Mouse (Mus musculus) liver, embryonic 15.5 days (tissue): ENCODE results near the gene Cidec. TPM values are rescaled to one million over a fixed set of nuclear protein-coding genes. Genes with fewer than 3 reads are reported as not detected.

Experiments
- ATAC-seq: fragments of 200-750 bp; cut with Nextera tagmentation; 2 replicates; pipeline ENCODE4 v1.8.0; 2017; ENCODE audit warnings: moderate number of reproducible peaks, mild to moderate bottlenecking, moderate library complexity; ENCODE audit not compliant: insufficient read depth
- H3K27ac ChIP-seq: fragments of 300-500 bp; sonication (generic); replicated peaks from 2 replicates; pipeline ENCODE4 v1.5.1; 2015; ENCODE audit warnings: mild to moderate bottlenecking, inconsistent platforms
- H3K27me3 ChIP-seq: fragments of 300-500 bp; sonication (generic); 2 replicates; pipeline ENCODE4 v1.6.1; 2015; ENCODE audit warnings: mild to moderate bottlenecking, inconsistent platforms
- H3K36me3 ChIP-seq: fragments of 300-500 bp; sonication (generic); replicated peaks from 2 replicates; pipeline ENCODE4 v1.6.1; 2015; ENCODE audit warnings: moderate library complexity, mild to moderate bottlenecking, inconsistent platforms
- H3K4me1 ChIP-seq: fragments of 300-500 bp; sonication (generic); replicated peaks from 2 replicates; pipeline ENCODE4 v1.6.1; 2015; ENCODE audit warnings: inconsistent platforms
- H3K4me2 ChIP-seq: fragments of 300-500 bp; sonication (generic); 2 replicates; pipeline ENCODE4 v1.6.1; 2015; ENCODE audit warnings: moderate library complexity, mild to moderate bottlenecking, inconsistent platforms
- H3K4me3 ChIP-seq: fragments of 300-500 bp; sonication (generic); replicated peaks from 2 replicates; pipeline ENCODE4 v1.5.1; 2015; ENCODE audit warnings: mild to moderate bottlenecking, inconsistent platforms
- H3K9ac ChIP-seq: fragments of 300-500 bp; sonication (generic); 2 replicates; pipeline ENCODE4 v1.6.1; 2015; ENCODE audit warnings: moderate library complexity, mild to moderate bottlenecking, inconsistent platforms
- H3K9me3 ChIP-seq: fragments of 300-500 bp; sonication (generic); replicated peaks from 2 replicates; pipeline ENCODE4 v1.6.1; 2016; ENCODE audit warnings: inconsistent platforms
- WGBS: fragments of 180-500 bp; shearing (Covaris S2); methylation state at CpG from one replicate; pipeline ENCODE4 v1.1.7; 2015; ENCODE audit warnings: mixed read lengths; ENCODE audit not compliant: insufficient replicate concordance; 5-methylcytosine and 5-hydroxymethylcytosine counted together
- microRNA-seq: library from miRNA; unstranded; fragments of <30 nt; microRNA quantifications from one replicate; pipeline ENCODE4, GENCODE M21; 2016
- polyA plus RNA-seq: library from polyadenylated mRNA; unstranded; fragments of >200 nt; fragmentation: Nextera tagmentation; extraction: Ambion mirVana; gene quantifications from 2 replicates; pipeline ENCODE4 v1.2.1, GENCODE M21; 2015

Gene Cidec
- polyA plus RNA-seq, 1 experiment from 2014 or later: not detected

DNA sequence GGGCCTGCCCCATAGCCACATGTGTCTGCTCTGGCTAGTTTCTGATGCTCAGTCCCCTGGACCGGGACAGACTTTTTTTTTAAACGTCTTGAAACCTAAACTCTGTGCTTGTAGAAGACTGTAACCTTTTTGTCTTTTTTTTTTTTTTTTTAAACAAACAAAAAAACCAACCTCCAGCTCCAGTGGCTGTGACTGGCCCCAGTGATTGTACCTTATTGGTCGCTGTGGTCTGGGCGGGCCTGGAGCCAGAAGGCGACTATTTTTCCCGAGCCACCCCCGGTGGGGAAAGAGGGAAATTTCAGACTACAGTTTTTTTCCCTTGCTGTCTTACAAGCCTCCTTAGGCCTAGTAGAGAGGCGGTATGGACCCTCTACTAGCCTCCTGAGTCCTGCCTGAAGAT lies 46.6 kb downstream of the Cidec start, which contains the start of gene Ttll3:
TSS of gene Ttll3 (plus strand) at position 301 of the 400 bp plus-strand sequence.
- Histone ChIP-seq H3K9me3 (no peaks in the 10 kb centered on the region), H3K4me2 (no peak within 1 kb of the TSS), H3K27me3 (peaks cover 22% of the 10 kb centered on the region), H3K4me1 (peaks cover 15% of the 10 kb centered on the region), H3K36me3 (peaks cover 75% of the 10 kb centered on the region), H3K27ac (no peak within 1 kb of the TSS), H3K4me3 (no peak within 1 kb of the TSS), H3K9ac (no peak within 1 kb of the TSS)
- 77% methylated on average over 8 of the region's 8 CpGs for WGBS
- ATAC-seq: no peak

DNA sequence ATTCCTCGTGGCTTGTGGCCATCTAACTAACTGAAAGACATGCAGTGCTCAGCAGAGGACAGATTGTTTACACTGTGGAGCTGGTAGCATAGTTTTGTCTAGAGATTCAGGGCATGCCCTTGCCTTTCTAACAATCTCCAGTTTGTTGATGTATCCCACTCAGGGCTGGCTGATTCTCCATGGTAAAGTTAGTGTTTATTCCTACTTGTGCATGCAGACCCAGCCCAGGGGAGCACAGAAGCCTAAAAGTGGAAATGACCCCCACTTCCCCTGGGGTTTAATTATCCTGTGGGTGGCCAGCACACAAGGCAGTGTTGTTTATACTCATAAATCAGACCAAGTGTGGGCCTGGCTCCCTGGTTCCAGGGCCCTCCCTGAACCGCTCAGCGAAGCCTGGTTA lies 49.5 kb downstream of the Cidec start:
- no peak overlapping the region for H3K9ac ChIP-seq
- no peak overlapping the region for H3K4me3 ChIP-seq
- no peak overlapping the region for H3K27ac ChIP-seq
- H3K9me3 ChIP-seq: no peaks in the 10 kb centered on the region
- WGBS: 69% methylated on average over 3 of the region's 3 CpGs
- peaks cover 99% of the 10 kb centered on the region for H3K36me3 ChIP-seq
- ATAC-seq: no peak
- peaks cover 4% of the 10 kb centered on the region; the same call in 1 of the 2 replicates for H3K4me1 ChIP-seq
- no peaks in the 10 kb centered on the region for H3K27me3 ChIP-seq
- no peak overlapping the region for H3K4me2 ChIP-seq

DNA sequence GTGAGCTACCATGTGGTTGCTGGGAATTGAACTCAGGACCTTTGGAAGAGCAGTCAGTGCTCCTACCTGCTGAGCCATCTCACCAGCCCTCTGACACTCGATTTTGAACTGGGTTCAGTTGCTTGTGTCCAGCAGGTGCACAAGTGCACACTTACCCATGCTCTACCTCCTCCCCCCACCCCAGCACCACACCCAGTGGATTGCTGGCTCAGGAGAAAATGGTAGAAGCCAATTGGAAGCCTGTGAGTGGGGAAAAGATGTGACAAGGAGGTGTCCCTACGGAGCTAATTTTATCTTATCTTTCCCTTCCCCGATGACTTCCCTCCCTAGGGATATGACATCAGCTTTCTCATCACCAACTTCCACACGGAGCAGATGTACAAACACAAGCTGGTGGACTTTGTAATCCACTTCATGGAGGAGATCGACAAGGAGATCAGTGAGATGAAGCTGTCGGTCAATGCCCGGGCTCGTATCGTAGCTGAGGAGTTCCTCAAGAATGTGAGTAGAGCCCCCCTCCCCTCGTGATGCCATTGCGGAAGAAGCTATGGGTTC lies 50.3 kb downstream of the Cidec start:
- Histone ChIP-seq H3K4me3 (no peak overlapping the region), H3K9ac (no peak overlapping the region), H3K4me1 (peaks cover 11% of the 10 kb centered on the region), H3K27ac (no peak overlapping the region), H3K4me2 (no peak overlapping the region), H3K27me3 (no peaks in the 10 kb centered on the region), H3K36me3 (peaks cover 98% of the 10 kb centered on the region), H3K9me3 (no peaks in the 10 kb centered on the region)
- ATAC-seq: no peak
- 67% methylated on average over 11 of the region's 11 CpGs for WGBS

DNA sequence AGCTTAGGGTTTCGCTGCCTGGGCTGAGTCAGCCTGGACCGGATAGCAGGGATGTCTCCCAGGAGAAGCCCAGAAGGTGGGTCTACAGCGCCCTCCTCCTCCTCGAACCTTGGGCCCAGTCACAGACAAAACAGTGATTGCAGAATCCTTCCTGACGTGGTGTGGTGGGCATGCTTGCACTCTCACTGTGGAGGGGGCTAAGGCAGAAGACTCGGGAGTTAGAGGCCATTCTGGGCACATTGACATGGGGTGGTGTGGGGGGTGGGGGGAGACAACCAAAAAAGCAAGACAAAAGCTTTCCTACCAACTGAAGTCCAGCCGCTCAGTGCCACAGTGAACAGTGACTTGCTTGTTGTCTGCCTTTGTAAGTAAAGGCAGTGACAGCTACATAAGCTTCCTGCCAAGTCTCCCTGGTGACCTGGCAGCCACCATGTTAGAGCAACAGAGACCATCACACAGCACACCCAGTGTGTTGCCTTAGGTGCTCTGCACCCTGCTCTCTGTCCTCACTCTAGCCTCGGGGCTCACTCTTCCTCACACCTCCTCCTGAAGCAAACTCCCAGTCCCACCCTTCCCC lies 51.1 kb downstream of the Cidec start:
- no peak overlapping the region for H3K4me3 ChIP-seq
- H3K36me3 ChIP-seq: peaks cover 91% of the 10 kb centered on the region
- no peak overlapping the region for H3K9ac ChIP-seq
- no peak for ATAC-seq
- H3K27ac ChIP-seq: no peak overlapping the region
- WGBS: 83% methylated on average over 8 of the region's 8 CpGs
- peaks cover 19% of the 10 kb centered on the region for H3K4me1 ChIP-seq
- H3K9me3 ChIP-seq: no peaks in the 10 kb centered on the region
- H3K4me2 ChIP-seq: no peak overlapping the region
- no peaks in the 10 kb centered on the region for H3K27me3 ChIP-seq

DNA sequence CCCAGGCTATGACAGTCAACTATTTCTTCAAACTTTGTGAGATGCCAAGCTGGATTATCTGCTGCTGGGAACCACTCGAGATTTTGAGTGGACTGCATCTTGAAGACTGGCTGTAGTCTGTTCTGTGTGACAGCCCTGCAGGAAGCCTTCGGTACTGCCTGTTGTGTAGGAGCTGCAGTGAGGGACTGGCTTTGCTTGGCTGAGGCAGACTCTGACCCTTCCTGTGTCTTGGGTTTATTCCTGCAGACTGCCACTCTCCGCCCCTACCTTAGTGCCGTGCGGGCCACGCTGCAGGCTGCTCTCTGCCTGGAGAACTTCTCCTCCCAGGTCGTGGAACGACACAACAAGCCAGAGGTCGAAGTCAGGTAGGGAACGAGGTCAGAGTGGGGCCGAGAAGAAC lies 55.1 kb downstream of the Cidec start:
- H3K36me3 ChIP-seq: peaks cover 57% of the 10 kb centered on the region
- H3K27me3 ChIP-seq: no peaks in the 10 kb centered on the region
- no peaks in the 10 kb centered on the region for H3K9me3 ChIP-seq
- peaks cover 41% of the 10 kb centered on the region for H3K4me1 ChIP-seq
- H3K9ac ChIP-seq: no peak overlapping the region
- H3K4me2 ChIP-seq: peak overlapping the region; percentile 82
- peak overlapping the region; percentile 11; the same call in 1 of the 2 replicates for H3K4me3 ChIP-seq
- ATAC-seq: no peak
- no peak overlapping the region for H3K27ac ChIP-seq
- WGBS: 87% methylated on average over 11 of the region's 11 CpGs

DNA sequence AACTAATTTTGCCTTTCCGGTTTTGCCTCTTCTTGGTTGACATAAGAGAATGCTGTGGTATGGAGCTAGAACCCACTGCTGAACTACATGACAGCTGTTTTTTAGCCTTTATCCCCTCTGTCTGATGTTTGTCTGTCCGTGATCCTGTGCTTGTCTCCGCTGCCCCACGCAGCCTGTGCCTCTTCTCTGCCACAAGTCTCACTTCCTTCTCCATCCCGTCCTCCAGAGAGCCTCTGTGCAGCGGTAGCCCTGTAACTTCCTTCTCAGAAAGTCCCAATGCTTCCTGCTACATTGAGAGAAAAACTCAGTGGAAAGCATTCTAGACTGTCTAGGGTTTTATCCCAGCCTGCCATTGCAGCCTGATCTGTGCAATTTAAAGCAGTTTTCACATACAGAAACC lies 56.3 kb downstream of the Cidec start:
- 13% methylated on average over 6 of the region's 6 CpGs for WGBS
- H3K4me3 ChIP-seq: peak overlapping the region; percentile 89

DNA sequence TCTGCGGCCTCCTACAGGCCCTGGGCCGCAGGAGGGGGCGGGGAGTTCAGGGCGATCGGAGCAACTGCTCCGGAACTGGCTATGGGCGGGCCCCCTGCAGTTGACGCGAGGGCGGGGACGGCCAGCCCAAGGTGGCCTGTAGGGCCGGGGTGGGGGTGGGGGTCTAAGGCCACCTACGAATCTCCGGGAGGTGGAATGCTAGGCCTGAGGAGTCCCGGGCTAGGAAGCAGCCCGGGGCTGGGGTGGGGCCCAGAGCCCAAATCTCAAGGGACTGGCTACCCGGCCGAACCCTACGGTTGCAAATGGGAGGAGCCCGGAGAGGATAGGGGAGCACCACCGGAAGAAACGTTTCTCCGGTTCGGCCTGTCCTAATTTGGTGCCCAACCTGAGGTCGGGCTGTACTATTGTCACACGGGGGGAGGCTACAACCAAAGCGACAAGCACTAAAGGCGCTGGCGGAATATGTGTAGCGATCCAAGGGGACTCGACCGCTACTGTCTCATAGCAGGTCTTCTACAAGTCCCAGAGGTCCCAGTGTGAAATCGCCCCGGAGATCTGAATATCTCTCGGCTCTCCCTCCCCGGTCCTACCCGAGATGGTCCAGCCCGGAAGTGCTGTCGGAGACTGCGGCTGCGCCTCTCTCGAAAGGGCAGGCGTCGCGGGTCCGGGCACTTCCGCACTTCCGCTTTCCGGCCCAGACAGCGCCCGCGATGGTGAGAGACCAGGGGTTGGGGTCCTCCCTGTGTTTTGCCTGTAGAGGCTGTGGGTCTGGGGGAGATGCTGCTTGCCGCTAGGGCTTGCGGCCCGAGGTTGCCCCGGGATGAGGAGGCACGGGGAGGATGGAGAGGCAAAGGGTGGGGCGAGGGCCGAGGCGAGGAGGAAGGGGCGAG lies 57.8 kb downstream of the Cidec start, which contains the start of the genes Tada3 and Arpc4:
TSS of gene Tada3 (minus strand) at position 388 of the 890 bp plus-strand sequence.
TSS of gene Arpc4 (plus strand) at position 620 of the 890 bp plus-strand sequence.
- Histone ChIP-seq H3K9ac (peak within 1 kb of the TSS; percentile 85), H3K4me1 (peaks cover 64% of the 10 kb centered on the region), H3K4me2 (peak within 1 kb of the TSS; percentile 82), H3K9me3 (no peaks in the 10 kb centered on the region), H3K27ac (peak within 1 kb of the TSS; percentile 97), H3K4me3 (peak within 1 kb of the TSS; percentile 89), H3K27me3 (no peaks in the 10 kb centered on the region), H3K36me3 (peaks cover 53% of the 10 kb centered on the region)
- WGBS: 1% methylated on average over 61 of the region's 61 CpGs
- peak; percentile 93 for ATAC-seq

More for the DNA sequence above, 56.3 kb downstream of the Cidec start:
- H3K36me3 ChIP-seq: peaks cover 57% of the 10 kb centered on the region
- H3K9me3 ChIP-seq: no peaks in the 10 kb centered on the region
- no peak for ATAC-seq
- H3K9ac ChIP-seq: peak overlapping the region; percentile 85
- peak overlapping the region; percentile 82 for H3K4me2 ChIP-seq
- no peaks in the 10 kb centered on the region for H3K27me3 ChIP-seq
- peak overlapping the region; percentile 7 for H3K27ac ChIP-seq
- peaks cover 50% of the 10 kb centered on the region for H3K4me1 ChIP-seq

DNA sequence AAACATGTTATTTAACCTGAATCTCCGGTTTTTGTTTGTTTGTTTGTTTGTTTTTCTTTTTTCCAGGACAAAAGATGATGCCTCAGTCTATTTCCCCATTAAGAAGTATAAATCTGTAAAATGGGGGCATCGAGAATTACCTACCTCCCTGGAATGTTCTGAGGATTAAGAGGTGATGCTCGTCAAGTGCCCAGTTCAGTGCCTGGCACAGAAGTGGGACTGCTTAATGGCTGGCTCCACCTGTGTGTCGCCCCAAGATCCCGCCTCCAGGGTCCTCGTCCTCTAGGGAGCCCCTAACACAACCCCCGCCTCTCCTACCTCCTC lies 58.4 kb downstream of the Cidec start:
- peak overlapping the region; percentile 82 for H3K4me2 ChIP-seq
- H3K4me1 ChIP-seq: peaks cover 69% of the 10 kb centered on the region
- H3K9ac ChIP-seq: peak overlapping the region; percentile 85
- H3K36me3 ChIP-seq: peaks cover 53% of the 10 kb centered on the region
- H3K27ac ChIP-seq: peak overlapping the region; percentile 97
- H3K27me3 ChIP-seq: no peaks in the 10 kb centered on the region
- peak overlapping the region; percentile 89 for H3K4me3 ChIP-seq
- WGBS: 3% methylated on average over 7 of the region's 7 CpGs
- ATAC-seq: no peak
- no peaks in the 10 kb centered on the region for H3K9me3 ChIP-seq

Small RNA genes within 50 kb of the gene (microRNA-seq; reads per million reads assigned to microRNA genes)
- not detected for gene Gm24387

Other genes starting within 250 kb of the Cidec start
- gene Lhfpl4, start 240.4 kb downstream of the Cidec start, polyA plus RNA-seq: 0.22 and 0.23 TPM in 2 replicates
- 19.3 and 21.7 TPM in 2 replicates for gene Mtmr14, start 197.9 kb downstream of the Cidec start, polyA plus RNA-seq
- gene Cpne9, start 153.5 kb downstream of the Cidec start, polyA plus RNA-seq: not detected in 2 replicates
- gene Brpf1, start 128.6 kb downstream of the Cidec start, polyA plus RNA-seq: 7.8 and 10.3 TPM in 2 replicates
- gene Ogg1, start 108.8 kb downstream of the Cidec start, polyA plus RNA-seq: 5.2 and 5.4 TPM in 2 replicates
- gene Camk1, start 91.8 kb downstream of the Cidec start, polyA plus RNA-seq: 18.2 and 21.1 TPM in 2 replicates
- gene Tada3, start 57.9 kb downstream of the Cidec start, polyA plus RNA-seq: 17.8 and 18.7 TPM in 2 replicates
- gene Arpc4, start 57.6 kb downstream of the Cidec start, polyA plus RNA-seq: 188 and 202 TPM in 2 replicates
- 0.98 and 1.3 TPM in 2 replicates for gene Ttll3, start 46.5 kb downstream of the Cidec start, polyA plus RNA-seq
- gene Rpusd3, start 16.4 kb downstream of the Cidec start, polyA plus RNA-seq: 11.8 and 16.5 TPM in 2 replicates
- gene Jagn1, start 6.8 kb upstream of the Cidec start, polyA plus RNA-seq: 31.7 and 33.1 TPM in 2 replicates
- 0.09 and 0.33 TPM in 2 replicates for gene Il17re, start 22.7 kb upstream of the Cidec start, polyA plus RNA-seq
- 9.1 and 12.0 TPM in 2 replicates for gene Il17rc, start 35.7 kb upstream of the Cidec start, polyA plus RNA-seq
- gene Creld1, start 47.5 kb upstream of the Cidec start, polyA plus RNA-seq: 7.1 and 7.6 TPM in 2 replicates
- gene Prrt3, start 66.2 kb upstream of the Cidec start, polyA plus RNA-seq: 0.03 and 0.07 TPM in 2 replicates
- gene Emc3, start 95.9 kb upstream of the Cidec start, polyA plus RNA-seq: 40.9 and 41.2 TPM in 2 replicates
- gene Fancd2, start 95.9 kb upstream of the Cidec start, polyA plus RNA-seq: 7.5 and 8.4 TPM in 2 replicates
- gene Fancd2os, start 165.0 kb upstream of the Cidec start, polyA plus RNA-seq: not detected in 2 replicates
- gene Brk1, start 169.0 kb upstream of the Cidec start, polyA plus RNA-seq: 79.4 and 80.7 TPM in 2 replicates
- 8.7 and 10.8 TPM in 2 replicates for gene Vhl, start 188.2 kb upstream of the Cidec start, polyA plus RNA-seq
- gene Irak2, start 202.7 kb upstream of the Cidec start, polyA plus RNA-seq: 11.9 and 13.5 TPM in 2 replicates